ENCODE assay signal across 8 mouse cellular contexts in the genomic region with DNA sequence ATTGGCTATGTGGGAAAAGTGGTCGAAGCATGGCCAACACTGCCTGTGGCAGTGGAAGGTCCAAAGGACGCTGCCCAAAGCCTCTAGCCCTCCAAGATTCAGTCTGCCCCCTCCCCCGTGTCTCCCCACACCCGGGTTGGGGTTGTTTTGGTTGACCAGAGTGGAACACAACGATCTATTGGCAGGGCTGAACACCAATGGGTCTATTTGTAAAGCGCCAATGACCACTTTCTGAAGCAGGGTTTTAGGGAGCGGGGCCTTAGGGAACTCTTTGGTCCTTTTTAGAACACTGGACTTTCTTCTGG. TPM values are rescaled to one million over a fixed set of nuclear protein-coding genes. Genes with fewer than 3 reads are reported as not detected.
A peak's percentile ranks its signal among the peaks of the same experiment; 100 is the strongest.
DNase-seq lines count a peak whose midpoint lies in the region; ATAC-seq and TF ChIP-seq lines count a peak whose summit lies in the region.

No protein-coding gene starts in this region.

- intact Hi-C loops in gastrocnemius, postnatal 14 days (cut with DNase I; ENCODE audit: low total_unique reads): loop anchor here (5.0 to 10.0 kb wide), 2 partner anchors 517 to 660 kb away; no protein-coding TSS in a partner anchor

- DNase-seq in gastrocnemius, adult 18-20 months (ENCODE audit: low spot score): peak; percentile 40
- no peak for DNase-seq in gastrocnemius, postnatal 14 days
- no peak for DNase-seq in stomach, postnatal 0 days (ENCODE audit: low spot score)
- no peak for DNase-seq in limb, embryonic 14.5 days (ENCODE audit: low spot score)
- DNase-seq in natural killer cell, adult 2 months (ENCODE audit: low spot score in 2 of 2): no peak
- DNase-seq in testis, postnatal 10 days (ENCODE audit: low spot score): no peak
- DNase-seq in thymus, adult 2 months: no peak

- 0 out of 2 replicates have a peak overlapping the region, but pooled peaks have one; percentile 71 for H3K4me3 ChIP-seq in stomach, embryonic 14.5 days (ENCODE audit: low read depth, low read length)
- no peak overlapping the region for H3K4me3 ChIP-seq in stomach, postnatal 0 days (ENCODE audit: low read depth, low read length)
- 0 out of 2 replicates have a peak overlapping the region, but pooled peaks have one; percentile 68 for H3K4me3 ChIP-seq in limb, embryonic 14.5 days (replicated peaks; ENCODE audit: low read length)
- H3K4me3 ChIP-seq in thymus, adult 2 months (ENCODE audit: control insufficient read depth, insufficient read depth, low read length): no peak overlapping the region

- no peak overlapping the region for H3K9ac ChIP-seq in stomach, embryonic 14.5 days (replicated peaks; ENCODE audit: low read depth, low read length)
- no peak overlapping the region for H3K9ac ChIP-seq in stomach, postnatal 0 days (ENCODE audit: low read length)
- H3K9ac ChIP-seq in limb, embryonic 14.5 days (ENCODE audit: low read depth, low read length, severe bottlenecking): no peak overlapping the region

- H3K27ac ChIP-seq in stomach, embryonic 14.5 days (ENCODE audit: low read length): no peak overlapping the region
- H3K27ac ChIP-seq in stomach, postnatal 0 days (replicated peaks): no peak overlapping the region
- no peak overlapping the region for H3K27ac ChIP-seq in limb, embryonic 14.5 days (replicated peaks; ENCODE audit: low read depth, low read length)
- no peak overlapping the region for H3K27ac ChIP-seq in thymus, adult 2 months (ENCODE audit: control insufficient read depth, insufficient read depth, low read length)

- ATAC-seq in stomach, embryonic 14.5 days (ENCODE audit: insufficient number of reproducible peaks, insufficient read depth, low FRiP score, low read depth): no peak
- ATAC-seq in stomach, postnatal 0 days (ENCODE audit: low FRiP score, low TSS enrichment): no peak
- no peak for ATAC-seq in limb, embryonic 14.5 days (ENCODE audit: low FRiP score, low read depth)

- TF ChIP-seq CTCF in stomach, postnatal 0 days (IDR thresholded peaks at IDR 0.05; ENCODE audit: low read depth): no peak
- TF ChIP-seq CTCF in thymus, adult 2 months (IDR thresholded peaks at IDR 0.05; ENCODE audit: borderline replicate concordance, control insufficient read depth, extremely low read depth, insufficient read depth, low read length, poor library complexity): no peak

- peaks cover 4% of the 10 kb centered on the region; the same call in 1 of the 2 replicates for H3K27me3 ChIP-seq in stomach, embryonic 14.5 days (ENCODE audit: control insufficient read depth, insufficient read depth, low read length)
- H3K27me3 ChIP-seq in stomach, postnatal 0 days (ENCODE audit: control insufficient read depth, insufficient read depth, low read length): no peaks in the 10 kb centered on the region; the same call in 1 of the 2 replicates
- peaks cover 28% of the 10 kb centered on the region; the same call in 1 of the 2 replicates for H3K27me3 ChIP-seq in limb, embryonic 14.5 days (ENCODE audit: control insufficient read depth, insufficient read depth, low read length)
- peaks cover 11% of the 10 kb centered on the region; the same call in 1 of the 2 replicates for H3K27me3 ChIP-seq in thymus, adult 2 months (ENCODE audit: control insufficient read depth, insufficient read depth, low read length)

- peak overlapping the region; percentile 79; the same call in 1 of the 2 replicates for H3K4me2 ChIP-seq in stomach, embryonic 14.5 days (replicated peaks; ENCODE audit: low read depth, low read length)
- no peak overlapping the region for H3K4me2 ChIP-seq in stomach, postnatal 0 days (replicated peaks; ENCODE audit: low read depth)
- peak overlapping the region; percentile 91; the same call in 1 of the 2 replicates for H3K4me2 ChIP-seq in limb, embryonic 14.5 days (replicated peaks; ENCODE audit: low read depth, low read length, severe bottlenecking)

- TF ChIP-seq EP300 in stomach, postnatal 0 days (optimal IDR thresholded peaks at IDR 0.05): no peak

- 0 out of 2 replicates have a peak, but pooled peaks cover 13% of the 10 kb centered on the region for H3K4me1 ChIP-seq in stomach, embryonic 14.5 days (ENCODE audit: control insufficient read depth, insufficient read depth, low read length)
- H3K4me1 ChIP-seq in stomach, postnatal 0 days (replicated peaks; ENCODE audit: control insufficient read depth, insufficient read depth): peaks cover 3% of the 10 kb centered on the region; the same call in 1 of the 2 replicates
- H3K4me1 ChIP-seq in limb, embryonic 14.5 days (ENCODE audit: control insufficient read depth, insufficient read depth, low read length): peaks cover 22% of the 10 kb centered on the region
- no peaks in the 10 kb centered on the region for H3K4me1 ChIP-seq in thymus, adult 2 months (replicated peaks; ENCODE audit: control insufficient read depth, insufficient read depth, low read length)

- TF ChIP-seq POLR2A in limb, embryonic 14.5 days (IDR thresholded peaks at IDR 0.05; ENCODE audit: borderline replicate concordance, extremely low read depth, insufficient read depth, insufficient read length): no peak
- no peak for TF ChIP-seq POLR2A in thymus, adult 2 months (IDR thresholded peaks at IDR 0.05; ENCODE audit: control insufficient read depth, extremely low read depth, insufficient read depth, low read length, poor library complexity)

- H3K9me3 ChIP-seq in stomach, embryonic 14.5 days (ENCODE audit: control insufficient read depth, low read depth, low read length): no peaks in the 10 kb centered on the region
- no peaks in the 10 kb centered on the region for H3K9me3 ChIP-seq in stomach, postnatal 0 days (ENCODE audit: control insufficient read depth, low read length)
- H3K9me3 ChIP-seq in limb, embryonic 14.5 days (ENCODE audit: control insufficient read depth, low read length): no peaks in the 10 kb centered on the region

- H3K36me3 ChIP-seq in stomach, embryonic 14.5 days (ENCODE audit: control insufficient read depth, insufficient read depth, low read length): no peaks in the 10 kb centered on the region
- H3K36me3 ChIP-seq in stomach, postnatal 0 days (ENCODE audit: control insufficient read depth, insufficient read depth, low read length): no peaks in the 10 kb centered on the region
- H3K36me3 ChIP-seq in limb, embryonic 14.5 days (ENCODE audit: control insufficient read depth, insufficient read depth, low read length): peaks cover 3% of the 10 kb centered on the region; the same call in 1 of the 2 replicates
- no peaks in the 10 kb centered on the region for H3K36me3 ChIP-seq in thymus, adult 2 months (ENCODE audit: control insufficient read depth, insufficient read depth, low read length)

- 29% methylated on average over 7 of the region's 7 CpGs for WGBS in stomach, embryonic 14.5 days
- 32% methylated on average over 7 of the region's 7 CpGs for WGBS in stomach, postnatal 0 days
- 16% methylated on average over 7 of the region's 7 CpGs for WGBS in limb, embryonic 14.5 days
- WGBS in thymus, adult 2 months: 30% methylated on average over 7 of the region's 7 CpGs

RNA-seq across cellular contexts. Expression of a gene that starts 1.0 kb away (rescaled TPM):
- total RNA-seq in gastrocnemius, adult 18-20 months (2021): 10 to 100 TPM; 39.6 to 54.6 TPM
- 10 to 100 TPM; 61.6 to 71.2 TPM for total RNA-seq in gastrocnemius, postnatal 14 days (2021)
- 180 and 184 TPM in 2 replicates for polyA plus RNA-seq in stomach, embryonic 14.5 days (2014; fragmentation: Nextera tagmentation; extraction: Ambion mirVana)
- polyA plus RNA-seq in stomach, postnatal 0 days (2015; fragmentation: Nextera tagmentation; extraction: Ambion mirVana): 58.0 and 61.1 TPM in 2 replicates
- polyA plus RNA-seq in limb, embryonic 14.5 days (2012; rRNA removed): 207 and 208 TPM in 2 replicates
- polyA plus RNA-seq in limb, embryonic 14.5 days (2014; fragmentation: Nextera tagmentation; extraction: Ambion mirVana): 146 and 161 TPM in 2 replicates
- polyA plus RNA-seq in thymus, adult 2 months (2012; rRNA removed): 257 and 311 TPM in 2 replicates

Comparison
In these comparisons a context has a peak if more than half of its experiments do, and no peak if none do; other contexts are left out.
1. H3K4me3 ChIP-seq: peak in stomach, embryonic 14.5 days (single experiment) and limb, embryonic 14.5 days (single experiment); none in stomach, postnatal 0 days (single experiment) and thymus, adult 2 months (single experiment).